Mouse (Mus musculus) kidney, embryonic 14.5 days (tissue): Measurements from ENCODE around the gene Ddah1. TPM values are rescaled to one million over a fixed set of nuclear protein-coding genes. Genes with fewer than 3 reads are reported as not detected.

Experiments used
- ATAC-seq: fragments of 200-750 bp; cut with Nextera tagmentation; 2 replicates; pipeline ENCODE4 v1.8.0; 2017; ENCODE audit warnings: moderate number of reproducible peaks, mild to moderate bottlenecking, moderate TSS enrichment, moderate library complexity; ENCODE audit not compliant: low FRiP score, low TSS enrichment
- H3K27ac ChIP-seq: fragments of 300-500 bp; sonication (generic); 2 replicates; pipeline ENCODE4 v1.5.1; 2014; ENCODE audit warnings: low read depth, mild to moderate bottlenecking, low read length, moderate library complexity, mixed read lengths
- H3K27me3 ChIP-seq: fragments of 300-500 bp; sonication (generic); 2 replicates; pipeline ENCODE4 v1.6.1; 2014; ENCODE audit warnings: mild to moderate bottlenecking, low read length; ENCODE audit not compliant: control insufficient read depth, insufficient read depth
- H3K36me3 ChIP-seq: fragments of 300-500 bp; sonication (generic); 2 replicates; pipeline ENCODE4 v1.6.1; 2014; ENCODE audit warnings: low read length, mixed read lengths; ENCODE audit not compliant: control insufficient read depth, insufficient read depth
- H3K4me1 ChIP-seq: fragments of 300-500 bp; sonication (generic); 2 replicates; pipeline ENCODE4 v1.6.1; 2014; ENCODE audit warnings: low read length, mixed read lengths; ENCODE audit not compliant: control insufficient read depth, insufficient read depth
- H3K4me2 ChIP-seq: fragments of 300-500 bp; sonication (generic); replicated peaks from 2 replicates; pipeline ENCODE4 v1.6.1; 2014; ENCODE audit warnings: low read depth, mild to moderate bottlenecking, low read length
- H3K4me3 ChIP-seq: fragments of 300-500 bp; sonication (generic); 2 replicates; pipeline ENCODE4 v1.5.1; 2014; ENCODE audit warnings: mild to moderate bottlenecking, low read length
- H3K9ac ChIP-seq: fragments of 300-500 bp; sonication (generic); 2 replicates; pipeline ENCODE4 v1.6.1; 2014; ENCODE audit warnings: low read depth, mild to moderate bottlenecking, low read length, moderate library complexity
- H3K9me3 ChIP-seq: fragments of 300-500 bp; sonication (generic); 2 replicates; pipeline ENCODE4 v1.6.1; 2016; ENCODE audit warnings: low read length; ENCODE audit not compliant: control insufficient read depth
- WGBS: fragments of 180-500 bp; shearing (Covaris S2); extraction: QIAGEN DNeasy Blood & Tissue Kit; methylation state at CpG from one replicate; pipeline ENCODE4 v1.1.7; 2014; 5-methylcytosine and 5-hydroxymethylcytosine counted together
- polyA plus RNA-seq: library from polyadenylated mRNA; unstranded; fragments of >200 nt; fragmentation: Nextera tagmentation; extraction: Ambion mirVana; gene quantifications from 2 replicates; pipeline ENCODE4 v1.2.1, GENCODE M21; 2014

Gene Ddah1
- polyA plus RNA-seq, 1 experiment from 2014 or later = 63.2 TPM

DNA sequence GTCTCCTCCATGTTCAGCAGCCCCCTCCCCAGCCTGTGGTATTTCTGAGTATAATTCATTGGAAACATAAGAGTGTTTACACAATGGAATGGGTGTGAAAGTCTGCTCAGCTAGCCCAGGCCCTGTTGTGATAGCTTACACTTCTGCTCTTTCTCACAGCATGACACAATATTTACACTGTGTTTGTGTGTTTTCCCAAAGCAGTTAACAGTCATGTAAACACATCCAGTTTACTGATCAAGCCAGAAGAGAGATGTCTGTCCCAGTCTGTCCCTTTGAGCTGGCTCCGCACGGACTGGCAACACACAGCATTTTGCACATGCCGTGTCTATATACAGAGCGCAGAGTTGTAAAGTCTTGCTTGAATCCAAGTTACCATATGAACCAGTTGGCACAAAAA is 32.2 kb downstream of the Ddah1 start:
- no peaks in the 10 kb centered on the region for H3K36me3 ChIP-seq
- H3K27me3 ChIP-seq = no peaks in the 10 kb centered on the region
- no peak overlapping the region for H3K9ac ChIP-seq
- ATAC-seq = peak; percentile 62
- no peak overlapping the region for H3K4me3 ChIP-seq
- no peak overlapping the region for H3K27ac ChIP-seq
- no peak overlapping the region for H3K4me2 ChIP-seq
- WGBS = 71% methylated on average over 4 of the region's 4 CpGs
- H3K4me1 ChIP-seq = peaks cover 13% of the 10 kb centered on the region; the same call in 1 of the 2 replicates
- H3K9me3 ChIP-seq = no peaks in the 10 kb centered on the region

DNA sequence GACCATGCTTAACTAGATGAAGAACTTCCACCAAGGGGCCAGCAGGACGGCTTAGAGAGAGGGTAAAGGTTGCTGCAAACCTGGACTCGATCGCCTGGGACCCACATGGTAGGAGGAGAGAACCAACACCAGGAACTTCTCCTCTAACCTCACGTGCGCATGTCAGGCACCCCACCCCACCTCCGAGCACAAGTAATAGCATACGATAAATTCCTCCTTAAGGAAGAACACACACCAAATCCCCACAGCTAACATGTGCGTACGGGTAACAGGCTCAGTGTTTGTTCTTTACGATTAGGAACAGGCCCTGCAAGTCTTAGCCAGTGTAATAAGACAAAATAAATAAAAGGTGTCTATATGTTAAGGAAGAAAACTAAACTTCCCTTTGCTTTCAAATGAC is 35.9 kb downstream of the Ddah1 start:
- Histone ChIP-seq H3K4me2 (no peak overlapping the region), H3K27me3 (no peaks in the 10 kb centered on the region), H3K9ac (no peak overlapping the region), H3K36me3 (no peaks in the 10 kb centered on the region), H3K4me1 (peaks cover 31% of the 10 kb centered on the region), H3K4me3 (no peak overlapping the region), H3K27ac (no peak overlapping the region), H3K9me3 (no peaks in the 10 kb centered on the region)
- ATAC-seq = no peak
- WGBS = 91% methylated on average over 10 of the region's 10 CpGs

DNA sequence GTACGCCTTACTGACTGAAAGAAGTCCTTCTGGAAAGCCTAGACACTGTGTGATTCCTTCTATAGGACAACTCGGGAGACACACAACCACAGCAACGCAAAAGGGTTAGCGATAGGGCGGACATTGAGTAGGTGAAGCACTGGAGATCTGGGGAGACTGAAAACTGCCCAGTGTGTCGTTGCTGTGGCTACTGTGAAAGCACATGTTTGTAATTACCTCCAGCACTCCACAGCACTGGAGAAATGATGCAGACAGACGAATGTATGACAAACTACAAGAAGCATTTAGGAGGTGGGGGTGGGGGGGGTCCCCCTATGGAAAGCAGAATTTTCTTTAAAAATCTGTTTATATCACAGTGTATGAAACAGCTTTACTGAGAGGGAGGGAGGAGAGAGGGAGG is 37.4 kb downstream of the Ddah1 start:
- H3K27me3 ChIP-seq = no peaks in the 10 kb centered on the region
- H3K9ac ChIP-seq = no peak overlapping the region
- ATAC-seq = no peak
- no peak overlapping the region for H3K4me2 ChIP-seq
- H3K4me3 ChIP-seq = no peak overlapping the region
- no peak overlapping the region for H3K27ac ChIP-seq
- 83% methylated on average over 7 of the region's 7 CpGs for WGBS
- H3K4me1 ChIP-seq = peaks cover 25% of the 10 kb centered on the region
- H3K36me3 ChIP-seq = no peaks in the 10 kb centered on the region
- H3K9me3 ChIP-seq = no peaks in the 10 kb centered on the region

- no peak overlapping the region for H3K4me2 ChIP-seq
- no peaks in the 10 kb centered on the region for H3K36me3 ChIP-seq
- H3K9me3 ChIP-seq = no peaks in the 10 kb centered on the region
- H3K4me3 ChIP-seq = no peak overlapping the region
- no peaks in the 10 kb centered on the region for H3K27me3 ChIP-seq
- no peak for ATAC-seq
- peaks cover 20% of the 10 kb centered on the region for H3K4me1 ChIP-seq
- no peak overlapping the region for H3K9ac ChIP-seq
- H3K27ac ChIP-seq = peak overlapping the region; percentile 56; the same call in 1 of the 2 replicates
- WGBS = 54% methylated on average over 10 of the region's 10 CpGs
Measured at GRCm38 (mm10) chr3:145798042-145798441, 39.6 kb downstream of the Ddah1 start.

GRCm38 (mm10) chr3:145798751-145799188 is 40.3 kb downstream of the Ddah1 start:
- H3K27me3 ChIP-seq = no peaks in the 10 kb centered on the region
- H3K36me3 ChIP-seq = no peaks in the 10 kb centered on the region
- 23% methylated on average over 6 of the region's 6 CpGs for WGBS
- no peak overlapping the region for H3K4me3 ChIP-seq
- peak overlapping the region; percentile 56; the same call in 1 of the 2 replicates for H3K27ac ChIP-seq
- peaks cover 20% of the 10 kb centered on the region for H3K4me1 ChIP-seq
- peak; percentile 84 for ATAC-seq
- no peak overlapping the region for H3K9ac ChIP-seq
- H3K4me2 ChIP-seq = no peak overlapping the region
- H3K9me3 ChIP-seq = no peaks in the 10 kb centered on the region

DNA sequence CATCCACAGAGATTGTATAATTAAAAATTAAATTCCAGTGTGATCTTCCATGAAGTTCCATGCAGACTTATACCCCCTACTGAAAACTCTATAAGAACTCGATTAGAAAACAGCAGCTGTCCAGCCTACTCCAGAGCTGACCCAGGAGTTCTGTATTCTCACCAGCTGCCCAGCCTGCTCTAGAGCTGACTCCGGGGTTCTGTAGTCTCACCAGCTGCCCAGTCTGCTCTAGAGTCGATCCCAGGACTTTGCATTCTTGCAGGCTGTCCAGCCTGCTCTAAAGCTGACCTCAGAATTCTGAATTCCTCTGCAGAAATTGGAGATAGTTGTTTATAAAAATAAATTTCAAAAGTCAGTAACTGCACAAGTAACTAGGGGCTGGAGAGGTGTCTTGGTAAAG is 40.9 kb downstream of the Ddah1 start:
- peak; percentile 32; the same call in 1 of the 2 replicates for ATAC-seq
- H3K27ac ChIP-seq = peak overlapping the region; percentile 26; the same call in 1 of the 2 replicates
- H3K36me3 ChIP-seq = no peaks in the 10 kb centered on the region
- 48% methylated on average over 3 of the region's 3 CpGs for WGBS
- no peak overlapping the region for H3K9ac ChIP-seq
- H3K4me2 ChIP-seq = no peak overlapping the region
- H3K4me1 ChIP-seq = peaks cover 20% of the 10 kb centered on the region
- no peak overlapping the region for H3K4me3 ChIP-seq
- H3K27me3 ChIP-seq = no peaks in the 10 kb centered on the region
- no peaks in the 10 kb centered on the region for H3K9me3 ChIP-seq

- no peaks in the 10 kb centered on the region for H3K9me3 ChIP-seq
- H3K9ac ChIP-seq = no peak overlapping the region
- peaks cover 27% of the 10 kb centered on the region for H3K4me1 ChIP-seq
- H3K4me3 ChIP-seq = no peak overlapping the region
- H3K36me3 ChIP-seq = no peaks in the 10 kb centered on the region
- H3K27me3 ChIP-seq = no peaks in the 10 kb centered on the region
- H3K4me2 ChIP-seq = no peak overlapping the region
- ATAC-seq = no peak
- 60% methylated on average over 6 of the region's 6 CpGs for WGBS
- H3K27ac ChIP-seq = no peak overlapping the region
Measured at GRCm38 (mm10) chr3:145802106-145802505, 43.6 kb downstream of the Ddah1 start.

DNA sequence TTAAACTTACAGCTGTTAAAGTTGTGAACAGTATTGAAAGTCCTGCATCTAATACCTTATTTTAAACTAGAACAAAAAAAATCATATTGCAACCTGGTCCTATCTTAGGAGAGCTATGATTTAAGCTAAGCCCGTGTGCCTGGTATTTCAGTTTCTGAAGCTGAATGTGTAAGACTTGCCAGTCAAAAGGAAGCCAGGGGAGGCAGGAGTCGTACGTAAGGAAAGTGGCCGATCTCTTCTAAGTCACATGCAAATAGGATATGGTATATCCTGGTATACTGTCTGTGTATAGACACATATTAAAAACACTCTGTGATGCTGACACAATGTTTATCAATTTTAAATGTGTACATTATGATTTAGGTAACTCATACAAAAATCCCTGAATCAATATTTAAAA is 47.4 kb downstream of the Ddah1 start:
- no peaks in the 10 kb centered on the region for H3K9me3 ChIP-seq
- no peak overlapping the region for H3K27ac ChIP-seq
- H3K4me2 ChIP-seq = no peak overlapping the region
- no peak for ATAC-seq
- peaks cover 11% of the 10 kb centered on the region; the same call in 1 of the 2 replicates for H3K4me1 ChIP-seq
- H3K4me3 ChIP-seq = no peak overlapping the region
- no peak overlapping the region for H3K9ac ChIP-seq
- WGBS = 39% methylated on average over 4 of the region's 4 CpGs
- no peaks in the 10 kb centered on the region for H3K27me3 ChIP-seq
- H3K36me3 ChIP-seq = no peaks in the 10 kb centered on the region

DNA sequence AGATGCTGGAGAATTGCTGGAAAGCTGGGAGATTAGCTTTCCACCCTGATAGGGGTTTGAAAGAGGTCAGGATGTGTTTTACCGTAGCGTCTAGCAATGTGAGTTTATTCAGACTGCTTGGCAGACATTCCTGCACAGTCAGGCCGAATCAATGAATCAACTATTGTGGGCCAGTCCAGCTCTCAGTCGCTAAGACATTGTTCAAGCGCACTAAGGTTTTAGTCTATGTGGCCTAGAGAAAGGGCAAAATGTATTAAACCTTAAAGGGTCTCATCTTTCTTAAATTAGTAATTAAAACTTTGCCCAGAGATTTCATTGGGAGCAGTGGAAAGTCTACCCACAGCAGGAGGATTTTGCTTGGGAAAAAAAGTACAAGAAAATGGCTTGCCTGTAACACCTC is 48.0 kb downstream of the Ddah1 start:
- no peak for ATAC-seq
- Histone ChIP-seq H3K4me1 (peaks cover 11% of the 10 kb centered on the region; the same call in 1 of the 2 replicates), H3K36me3 (no peaks in the 10 kb centered on the region), H3K27me3 (no peaks in the 10 kb centered on the region), H3K4me2 (no peak overlapping the region), H3K9me3 (no peaks in the 10 kb centered on the region), H3K9ac (no peak overlapping the region), H3K4me3 (no peak overlapping the region), H3K27ac (no peak overlapping the region)
- WGBS = 28% methylated on average over 5 of the region's 5 CpGs
